Mouse (Mus musculus) liver, embryonic 14.5 days (tissue): Measurements from ENCODE around the gene Nmur1.

Experiments used
- CTCF ChIP-seq: IDR thresholded peaks from 2 replicates; pipeline ENCODE4 v1.5.1; 2016; ENCODE audit warnings: antibody characterized with exemption, low read depth, control low read depth
- EP300 ChIP-seq: IDR thresholded peaks from 2 replicates; pipeline ENCODE4 v1.6.1; 2016; ENCODE audit warnings: antibody characterized with exemption, low read depth

- TF ChIP-seq CTCF, result no peak
- no peak for TF ChIP-seq EP300
These were observed 1.7 kb downstream of the Nmur1 start for GRCm38 (mm10) chr1:86424336-86424735.
